Mouse (Mus musculus): ENCODE measurements around the gene Tango2. TPM values are rescaled to one million over a fixed set of nuclear protein-coding genes. Genes with fewer than 3 reads are reported as not detected.

The Tango2 gene
- total RNA-seq, 2 experiments from 2014 or later: 152 to 177 TPM

DNA sequence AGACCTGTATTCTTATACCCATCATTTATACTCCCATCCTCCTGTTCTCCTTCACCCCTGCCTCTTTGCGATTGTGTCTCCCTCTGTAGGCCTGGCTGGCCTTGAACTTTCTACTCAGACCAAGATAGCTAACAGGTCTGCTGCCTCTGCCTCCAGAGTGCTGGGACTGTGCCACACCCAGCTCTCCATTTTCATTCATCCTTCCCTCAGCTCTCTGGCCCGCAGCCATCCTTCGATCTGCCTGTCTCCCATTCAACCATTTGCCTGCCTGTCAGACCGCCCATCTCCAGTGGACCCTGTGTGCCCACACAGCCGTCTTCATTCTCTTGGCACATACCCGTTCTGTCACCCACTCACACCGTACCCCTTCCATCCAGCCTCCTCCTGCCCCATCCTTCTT lies 36.3 kb upstream of the Tango2 start:
- DNase-seq: no peak
- intact Hi-C loops (cut with DNase I): no loop called here

- DNase-seq: no peak
- intact Hi-C loops (cut with DNase I): no loop called here
Measured at GRCm38 (mm10) chr16:18383756-18384155, 35.9 kb upstream of the Tango2 start.

GRCm38 (mm10) chr16:18383045-18383726 lies 35.3 kb upstream of the Tango2 start:
- peak in 1 of 2 experiments; percentile 49 for DNase-seq
- intact Hi-C loops (cut with DNase I): no loop called here

GRCm38 (mm10) chr16:18381621-18382258 lies 33.8 kb upstream of the Tango2 start:
- intact Hi-C loops (cut with DNase I): no loop called here
- DNase-seq: no peak

DNA sequence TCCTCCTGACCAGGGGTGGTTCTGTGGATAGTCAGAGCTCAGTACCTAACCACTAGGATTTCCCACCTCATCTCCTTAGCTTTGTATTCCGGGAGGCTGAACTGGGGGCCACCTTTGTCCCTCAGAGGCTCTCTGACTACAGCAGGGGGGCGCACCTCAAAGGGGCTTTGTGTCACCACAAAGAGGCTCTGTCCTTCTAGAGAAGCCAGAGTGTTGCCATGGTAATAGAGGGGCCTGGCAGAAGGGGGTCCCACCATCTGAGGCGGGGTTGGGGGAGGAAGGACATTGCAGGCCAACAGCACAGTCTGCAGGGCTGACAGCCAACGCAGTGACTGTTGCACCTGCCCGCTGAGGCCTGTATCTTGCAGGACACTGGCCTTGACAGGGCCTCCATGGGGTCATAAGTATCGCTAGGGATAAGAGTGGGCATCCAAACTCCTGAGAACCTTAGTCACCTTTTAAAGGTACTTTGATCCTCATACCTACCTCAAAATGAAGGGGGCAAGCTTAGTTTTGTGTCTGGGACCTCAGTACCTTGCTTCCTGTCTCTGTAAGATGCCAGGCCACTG lies 32.7 kb upstream of the Tango2 start:
- no peak for DNase-seq
- intact Hi-C loops (cut with DNase I): no loop called here

DNA sequence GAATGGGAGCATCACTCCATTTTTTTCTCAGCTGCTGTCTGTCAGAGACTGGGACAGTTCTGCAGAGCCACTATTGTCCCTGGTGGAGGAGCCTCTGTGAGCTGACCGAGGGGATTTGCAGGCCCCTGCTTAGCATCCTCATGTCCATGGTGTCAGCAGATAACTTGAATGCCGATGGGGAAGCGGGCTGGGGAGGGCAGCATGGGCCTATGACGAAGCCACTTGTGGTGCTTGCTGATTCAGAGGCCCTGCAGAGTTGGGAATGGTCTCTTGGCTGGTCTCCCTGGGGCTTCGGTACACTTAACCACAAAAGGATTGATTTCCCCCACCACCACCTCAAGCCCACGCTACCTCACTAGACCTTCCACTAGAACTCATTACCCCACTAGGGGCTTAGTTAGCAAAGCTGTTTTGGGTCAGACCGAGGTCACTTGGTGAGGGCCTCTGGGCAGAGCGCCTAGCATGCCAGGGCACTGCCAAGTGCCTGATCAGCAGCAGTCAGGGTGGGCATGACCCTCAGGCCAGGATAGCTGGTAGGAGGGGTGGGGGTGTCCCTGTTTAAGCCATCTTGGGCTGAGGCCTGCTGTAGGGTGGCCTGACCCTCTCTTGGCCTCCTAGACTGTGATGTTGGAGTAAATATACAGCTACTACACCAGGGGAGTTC lies 31.6 kb upstream of the Tango2 start:
- DNase-seq: no peak
- intact Hi-C loops (cut with DNase I): no loop called here

DNA sequence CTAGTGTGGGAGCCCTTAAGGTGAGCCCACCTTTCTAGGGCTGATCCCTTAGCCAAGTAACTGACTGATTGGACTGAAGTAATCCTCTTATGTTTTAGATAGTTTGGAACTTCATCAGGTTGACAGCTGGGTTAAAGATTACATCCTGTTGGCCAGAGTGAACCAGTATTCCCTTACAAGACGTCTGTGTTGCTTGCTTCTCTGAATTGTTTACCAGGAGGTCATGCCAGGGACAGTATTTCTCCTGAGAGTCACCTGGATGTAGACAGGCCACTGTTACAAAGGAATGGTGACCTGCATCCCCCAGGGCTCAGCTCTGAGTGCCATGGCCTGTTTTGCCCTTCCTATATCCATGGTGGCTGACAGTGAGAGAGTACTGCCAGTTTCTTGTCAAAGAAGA lies 30.6 kb upstream of the Tango2 start:
- no peak for DNase-seq
- intact Hi-C loops (cut with DNase I): no loop called here

DNA sequence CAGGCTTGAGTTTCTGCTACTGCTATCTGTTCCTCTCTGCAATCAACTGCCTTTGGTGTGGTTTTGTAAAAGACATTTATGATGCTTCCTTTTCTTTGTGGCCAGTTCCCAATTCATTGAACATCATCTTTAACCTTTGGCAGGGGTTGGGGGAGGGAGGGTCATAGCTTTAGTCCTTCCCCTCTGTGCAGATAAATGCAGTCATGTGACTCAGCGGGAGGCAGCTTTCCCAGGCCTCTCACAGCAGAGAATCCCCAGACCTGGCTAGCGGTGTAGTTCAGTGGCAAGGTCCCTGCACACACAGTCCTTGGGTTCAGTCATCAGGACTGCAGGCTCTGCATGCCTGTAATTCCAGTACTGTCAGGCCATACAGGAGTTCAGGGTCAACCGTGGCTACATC lies 29.3 kb upstream of the Tango2 start:
- DNase-seq: no peak
- intact Hi-C loops (cut with DNase I): no loop called here

DNA sequence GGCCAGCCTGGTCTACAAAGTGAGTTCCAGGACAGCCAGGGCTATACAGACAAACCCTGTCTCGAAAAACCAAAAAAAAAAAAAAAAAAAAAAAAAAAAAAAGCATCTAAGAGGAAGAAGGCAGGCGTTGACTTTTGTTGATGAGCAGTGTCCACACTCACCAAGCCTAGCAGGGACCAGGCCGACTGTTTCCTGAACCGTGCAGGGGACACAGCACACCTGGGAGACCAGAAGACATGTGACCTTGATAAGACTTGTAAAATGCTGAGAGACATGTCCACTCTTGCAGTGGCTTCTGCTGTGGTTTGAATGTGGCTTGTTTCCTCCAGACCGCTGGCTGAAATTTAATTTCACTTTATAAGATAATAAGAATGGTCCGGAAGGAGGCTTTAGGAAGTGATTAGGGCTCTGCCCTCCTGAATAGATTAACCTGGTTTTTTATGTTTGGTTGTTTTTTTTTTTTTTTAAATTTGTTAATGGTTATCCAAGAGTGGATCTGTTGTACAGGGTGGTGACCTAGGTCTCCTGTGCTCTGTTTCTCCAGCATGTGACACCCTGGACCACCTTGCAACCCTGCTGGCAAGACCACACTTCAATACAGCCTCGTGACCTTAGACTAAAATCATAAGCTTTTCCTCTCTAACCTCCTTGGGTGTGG lies 28.5 kb upstream of the Tango2 start:
- no peak for DNase-seq
- intact Hi-C loops (cut with DNase I): no loop called here

DNA sequence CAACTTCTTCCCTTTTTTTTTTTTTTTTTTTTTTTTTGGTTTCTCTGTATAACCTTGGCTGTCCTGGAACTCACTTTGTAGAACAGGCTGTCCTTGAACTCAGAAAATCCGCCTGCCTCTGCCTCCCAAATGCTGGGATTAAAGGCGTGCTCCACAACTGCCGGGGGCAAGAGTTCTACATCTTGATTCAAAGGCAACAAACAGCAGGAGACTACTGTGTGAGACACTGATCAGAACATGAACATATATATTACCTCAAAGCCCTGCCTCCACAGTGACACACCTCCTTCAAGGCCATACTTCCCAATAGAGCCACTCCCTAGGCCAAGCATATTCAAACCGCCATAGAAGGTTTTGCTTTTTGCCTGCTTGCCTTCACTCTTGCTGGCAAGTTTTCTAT lies 25.7 kb upstream of the Tango2 start:
- intact Hi-C loops (cut with DNase I): no loop called here
- DNase-seq: no peak

DNA sequence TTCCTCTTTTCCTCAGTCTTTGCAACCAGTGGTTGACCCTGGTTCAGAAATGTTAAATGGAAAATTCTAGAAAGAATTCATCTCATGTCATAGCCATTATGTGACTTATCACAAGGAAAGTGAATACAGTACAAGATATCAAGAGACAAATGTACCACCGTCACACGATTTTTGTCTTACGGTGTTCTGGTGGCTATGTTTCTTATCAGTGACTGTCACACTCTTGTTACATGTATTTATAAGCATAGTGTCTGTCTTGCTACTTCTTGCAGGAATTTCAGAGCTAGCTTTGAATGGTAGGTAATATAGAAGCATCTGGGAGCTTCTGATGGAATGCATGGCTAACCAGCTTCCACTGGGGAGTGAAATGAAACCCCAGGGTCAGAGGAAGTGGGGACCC lies 22.3 kb upstream of the Tango2 start:
- intact Hi-C loops (cut with DNase I): no loop called here
- DNase-seq: no peak

DNA sequence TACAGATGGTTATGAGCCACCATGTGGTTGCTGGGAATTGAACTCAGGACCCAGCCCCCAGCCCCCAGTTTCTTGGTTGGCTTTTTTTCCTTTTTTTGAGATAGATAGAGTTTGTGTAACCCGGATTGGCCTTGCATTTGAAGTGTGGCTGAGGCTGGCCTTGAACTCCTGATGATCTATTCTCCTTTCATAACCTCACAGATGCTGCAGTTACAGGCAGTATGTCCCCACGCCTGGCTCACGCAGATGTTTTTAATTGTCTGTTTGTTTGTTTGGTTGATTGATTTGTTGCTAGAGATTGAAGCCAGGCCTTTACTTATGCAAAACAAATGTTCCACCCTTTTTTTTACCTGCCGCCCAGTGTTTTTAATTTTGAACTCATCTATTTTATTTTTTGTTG lies 18.9 kb upstream of the Tango2 start:
- no peak for DNase-seq
- intact Hi-C loops (cut with DNase I): no loop called here

DNA sequence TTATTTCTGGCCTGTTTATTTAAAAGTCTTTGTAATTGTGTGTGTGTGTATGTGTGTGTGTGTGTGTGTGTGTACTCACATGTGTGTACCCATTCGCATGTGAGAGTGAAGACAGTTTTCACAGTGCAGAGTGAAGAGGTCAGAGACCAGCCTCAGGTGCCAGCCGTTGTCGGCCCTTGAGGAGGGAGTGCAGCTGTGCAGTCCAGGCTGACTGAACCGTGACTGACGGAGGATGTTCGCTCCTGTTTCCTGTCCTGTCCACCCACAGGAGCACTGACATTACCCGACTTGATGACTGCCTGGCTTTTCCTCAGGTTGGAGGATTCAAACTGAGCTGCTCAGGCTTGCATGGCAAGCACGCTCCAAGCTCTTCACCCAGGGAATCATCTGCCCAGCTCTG lies 15.0 kb upstream of the Tango2 start:
- no peak for DNase-seq
- intact Hi-C loops (cut with DNase I): no loop called here

DNA sequence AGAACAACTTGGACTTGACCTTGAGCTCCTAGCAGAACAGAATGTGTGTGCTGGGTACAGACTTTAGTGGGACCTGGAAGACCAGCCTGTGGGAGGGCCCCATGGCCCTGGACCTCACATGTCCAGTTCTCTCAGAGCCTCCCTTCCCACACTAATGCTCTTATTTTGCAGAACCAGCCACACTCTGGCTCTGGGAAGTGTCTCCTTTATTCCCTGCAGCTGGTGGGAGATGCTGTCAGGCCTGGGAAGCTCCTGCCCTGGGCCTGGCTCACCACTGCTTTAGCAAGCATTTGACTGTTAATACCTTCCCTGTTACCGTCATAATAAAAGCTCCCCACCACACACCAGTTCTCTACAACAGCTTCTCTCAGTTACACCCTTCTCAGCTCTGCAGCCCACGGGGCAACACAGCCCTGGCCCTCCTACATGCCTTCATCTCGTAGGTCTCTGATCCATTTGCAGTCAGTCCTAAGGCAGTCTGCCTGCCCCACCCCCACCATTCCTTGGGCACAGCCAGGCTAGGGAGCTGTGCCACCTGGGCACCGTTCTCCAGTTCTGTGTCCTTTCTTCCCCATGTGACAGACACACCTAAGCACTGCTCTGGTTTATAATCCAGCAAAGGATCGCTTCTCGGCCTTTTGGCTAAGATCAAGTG lies 12.4 kb upstream of the Tango2 start:
- DNase-seq: no peak
- intact Hi-C loops (cut with DNase I): no loop called here

- DNase-seq: no peak
- intact Hi-C loops (cut with DNase I): no loop called here
Measured at GRCm38 (mm10) chr16:18357977-18358376, 10.1 kb upstream of the Tango2 start.

DNA sequence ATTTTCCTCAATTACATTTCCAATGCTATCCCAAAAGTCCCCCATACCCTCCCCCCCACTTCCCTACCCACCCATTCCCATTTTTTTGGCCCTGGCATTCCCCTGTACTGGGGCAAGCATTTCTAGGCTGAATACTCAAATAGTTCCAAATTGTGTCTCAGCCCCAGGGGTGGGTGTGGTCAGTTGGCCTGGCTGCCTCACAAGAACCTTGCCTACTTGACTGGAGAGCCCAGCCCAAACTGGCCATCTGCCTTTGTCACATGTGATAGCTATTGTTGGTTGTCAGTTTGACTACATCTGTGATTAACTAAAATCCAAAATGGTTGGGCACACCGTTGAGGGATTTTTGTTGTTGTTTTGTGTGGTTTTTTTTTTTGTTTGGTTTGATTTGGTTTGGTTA lies 9.1 kb upstream of the Tango2 start:
- peak in 1 of 2 experiments; percentile 39 for DNase-seq
- intact Hi-C loops (cut with DNase I): no loop called here

DNA sequence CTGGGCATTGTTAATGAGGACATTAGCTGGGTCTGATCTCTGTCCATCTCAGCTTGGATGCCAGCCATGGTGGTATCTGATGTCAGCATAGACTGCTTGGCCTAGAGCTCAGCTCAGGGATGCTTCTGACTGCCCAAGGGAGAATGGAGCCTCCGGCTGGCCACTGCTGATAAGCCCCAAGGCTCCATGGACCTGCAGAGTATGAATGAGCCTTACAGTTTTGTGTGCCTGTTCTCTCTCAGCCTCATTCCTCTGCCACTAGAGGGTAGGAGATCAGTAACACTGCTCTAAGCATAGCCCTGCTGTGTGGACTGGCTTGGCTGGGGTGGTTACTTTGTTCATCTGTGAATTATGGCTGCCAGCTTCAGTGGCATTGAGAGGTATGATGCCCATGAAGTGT lies 5.2 kb upstream of the Tango2 start:
- DNase-seq: no peak
- intact Hi-C loops (cut with DNase I): no loop called here

GRCm38 (mm10) chr16:18351313-18352055 lies 3.6 kb upstream of the Tango2 start:
- intact Hi-C loops (cut with DNase I): loop anchor here (2.0 kb wide), 1 partner anchor 53 kb away; no protein-coding TSS in a partner anchor
- peak; percentile 31 to 33 for DNase-seq

DNA sequence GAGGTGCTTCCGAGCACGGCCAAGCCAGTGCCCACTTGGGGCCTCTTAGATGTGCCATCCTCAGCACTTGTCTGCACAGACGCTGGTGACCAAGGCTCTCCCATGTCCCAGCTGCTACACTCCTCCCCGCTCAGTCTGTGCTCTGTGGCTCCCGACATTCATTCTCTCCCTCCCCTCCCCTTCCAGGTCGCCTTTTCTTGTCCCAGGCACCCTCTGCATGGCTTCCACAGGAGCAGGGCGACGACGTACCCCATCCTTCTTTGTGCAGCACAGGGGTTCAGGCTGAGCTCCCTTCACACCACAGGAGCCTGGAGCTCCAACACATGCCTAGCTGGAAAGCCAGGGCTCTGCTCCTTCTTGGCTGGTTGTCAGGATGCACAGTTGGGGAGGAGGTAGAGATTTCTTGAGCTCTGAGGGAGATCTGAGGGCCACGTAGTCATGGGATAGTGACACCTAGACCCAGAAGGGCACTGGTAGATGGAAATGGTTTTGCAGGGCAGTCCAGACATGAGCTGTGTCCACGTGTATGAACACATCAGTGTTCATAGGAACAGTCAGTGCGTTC lies 1.9 kb upstream of the Tango2 start:
- intact Hi-C loops (cut with DNase I): loop anchor here (2.0 to 10.0 kb wide), 5 partner anchors 42 to 525 kb away; partner anchors contain the start of genes Comt, Hira, Mrpl40 and Slc25a1
- DNase-seq: no peak
